ENCODE assay signal across 18 mouse cellular contexts in the genomic region with DNA sequence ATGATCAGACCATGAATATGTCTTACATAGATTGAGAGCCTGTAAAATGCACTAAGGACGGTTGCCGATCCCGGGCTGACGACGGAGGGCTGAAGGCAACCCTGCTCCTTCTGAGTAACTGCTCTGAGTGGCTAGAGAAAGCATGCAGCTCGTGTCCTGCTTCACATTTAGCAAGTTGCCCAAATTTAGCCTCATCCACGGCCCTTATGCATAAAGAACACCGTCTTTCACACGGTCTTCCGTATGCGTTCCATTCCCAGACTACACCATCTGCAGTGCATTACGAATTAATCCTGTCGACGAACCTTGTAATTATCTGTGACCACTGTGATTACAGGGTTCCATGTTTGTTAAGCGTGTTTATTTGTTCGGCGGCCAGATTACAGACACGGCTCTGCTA. TPM values are rescaled to one million over a fixed set of nuclear protein-coding genes. Genes with fewer than 3 reads are reported as not detected.
DNase-seq lines count a peak whose midpoint lies in the region; ATAC-seq lines count a peak whose summit lies in the region.
"Had no signal": no experiment of that assay in that cellular context is flagged by ENCODE, and none has a peak within 500 bp of the region (broad histone marks: within the 10 kb centered on the region; RNA-seq: fewer than 3 reads in every experiment).

No protein-coding gene starts in this region.

- H3K4me1 ChIP-seq in intestine, embryonic 15.5 days (replicated peaks), result peaks cover 8% of the 10 kb centered on the region; the same call in 1 of the 2 replicates
- peaks cover 3% of the 10 kb centered on the region; the same call in 1 of the 2 replicates for H3K4me1 ChIP-seq in intestine, embryonic 16.5 days (ENCODE audit: control insufficient read depth, insufficient read depth, low read length)
- H3K4me1 ChIP-seq in embryonic facial prominence, embryonic 13.5 days, result peaks cover 31% of the 10 kb centered on the region
- peaks cover 30% of the 10 kb centered on the region for H3K4me1 ChIP-seq in forebrain, embryonic 16.5 days (replicated peaks; ENCODE audit: control insufficient read depth, insufficient read depth, low read length)
- peaks cover 22% of the 10 kb centered on the region for H3K4me1 ChIP-seq in midbrain, embryonic 14.5 days (ENCODE audit: control insufficient read depth, insufficient read depth, low read length)
- H3K4me1 ChIP-seq in liver, embryonic 11.5 days (replicated peaks; ENCODE audit: control insufficient read depth, insufficient read depth, low read length), result no peaks in the 10 kb centered on the region

- H3K4me2 ChIP-seq in intestine, embryonic 15.5 days (replicated peaks), result no peak overlapping the region
- no peak overlapping the region for H3K4me2 ChIP-seq in intestine, embryonic 16.5 days (ENCODE audit: low read depth, low read length)
- H3K4me2 ChIP-seq in embryonic facial prominence, embryonic 13.5 days, result peak overlapping the region; percentile 75; the same call in 1 of the 2 replicates
- H3K4me2 ChIP-seq in forebrain, embryonic 16.5 days (ENCODE audit: low read length), result no peak overlapping the region
- H3K4me2 ChIP-seq in midbrain, embryonic 14.5 days (ENCODE audit: low read length), result no peak overlapping the region
- H3K4me2 ChIP-seq in liver, embryonic 11.5 days, result no peak overlapping the region

- H3K27ac ChIP-seq in intestine, embryonic 15.5 days, result 0 out of 2 replicates have a peak overlapping the region, but pooled peaks have one; percentile 6
- no peak overlapping the region for H3K27ac ChIP-seq in intestine, embryonic 16.5 days (ENCODE audit: low read length)
- peak overlapping the region; percentile 65 for H3K27ac ChIP-seq in embryonic facial prominence, embryonic 13.5 days
- H3K27ac ChIP-seq in forebrain, embryonic 16.5 days (ENCODE audit: low read length), result peak overlapping the region; percentile 84
- H3K27ac ChIP-seq in midbrain, embryonic 14.5 days (replicated peaks; ENCODE audit: low read depth, low read length), result peak overlapping the region; percentile 50; the same call in 1 of the 2 replicates
- H3K27ac ChIP-seq in liver, embryonic 11.5 days (ENCODE audit: low read depth, low read length), result no peak overlapping the region
- H3K27ac ChIP-seq: gastrocnemius, adult 2 months; liver, embryonic 14.5 days had no signal

- no peak for DNase-seq in midbrain, embryonic 14.5 days
- no peak for DNase-seq in urinary bladder, postnatal 14 days (ENCODE audit: low spot score)
- DNase-seq in thymus, postnatal 4 days, result no peak
- DNase-seq in liver, embryonic 11.5 days (ENCODE audit: low spot score), result no peak
- DNase-seq: adrenal gland, postnatal 10 days; gastrocnemius, adult 2 months; heart, postnatal 4 days; lung, postnatal 10 days; thymus, adult 2 months had no signal

- H3K36me3 ChIP-seq in intestine, embryonic 15.5 days, result no peaks in the 10 kb centered on the region
- H3K36me3 ChIP-seq in intestine, embryonic 16.5 days (ENCODE audit: control insufficient read depth, insufficient read depth, low read length), result no peaks in the 10 kb centered on the region
- H3K36me3 ChIP-seq in embryonic facial prominence, embryonic 13.5 days, result peaks cover 9% of the 10 kb centered on the region
- peaks cover 4% of the 10 kb centered on the region for H3K36me3 ChIP-seq in forebrain, embryonic 16.5 days (ENCODE audit: control insufficient read depth, insufficient read depth)
- peaks cover 10% of the 10 kb centered on the region; the same call in 1 of the 2 replicates for H3K36me3 ChIP-seq in midbrain, embryonic 14.5 days (ENCODE audit: control insufficient read depth, insufficient read depth, low read length)
- no peaks in the 10 kb centered on the region for H3K36me3 ChIP-seq in liver, embryonic 11.5 days (ENCODE audit: control insufficient read depth, insufficient read depth, low read length)

- peaks cover 24% of the 10 kb centered on the region for H3K27me3 ChIP-seq in intestine, embryonic 15.5 days (replicated peaks)
- peaks cover 24% of the 10 kb centered on the region for H3K27me3 ChIP-seq in intestine, embryonic 16.5 days (replicated peaks; ENCODE audit: control insufficient read depth, insufficient read depth, low read length)
- H3K27me3 ChIP-seq in embryonic facial prominence, embryonic 13.5 days, result peaks cover 65% of the 10 kb centered on the region
- H3K27me3 ChIP-seq in forebrain, embryonic 16.5 days (replicated peaks; ENCODE audit: control insufficient read depth, insufficient read depth, low read length), result no peaks in the 10 kb centered on the region
- H3K27me3 ChIP-seq in midbrain, embryonic 14.5 days (ENCODE audit: control insufficient read depth, insufficient read depth, low read length), result no peaks in the 10 kb centered on the region
- peaks cover 50% of the 10 kb centered on the region for H3K27me3 ChIP-seq in liver, embryonic 11.5 days (replicated peaks; ENCODE audit: control insufficient read depth, insufficient read depth, low read length)

- no peaks in the 10 kb centered on the region for H3K9me3 ChIP-seq in intestine, embryonic 15.5 days
- no peaks in the 10 kb centered on the region for H3K9me3 ChIP-seq in intestine, embryonic 16.5 days (ENCODE audit: control insufficient read depth, low read length)
- no peaks in the 10 kb centered on the region for H3K9me3 ChIP-seq in embryonic facial prominence, embryonic 13.5 days
- no peaks in the 10 kb centered on the region for H3K9me3 ChIP-seq in forebrain, embryonic 16.5 days (ENCODE audit: control insufficient read depth, low read length)
- H3K9me3 ChIP-seq in midbrain, embryonic 14.5 days (ENCODE audit: control insufficient read depth, low read length), result no peaks in the 10 kb centered on the region
- H3K9me3 ChIP-seq in liver, embryonic 11.5 days (ENCODE audit: control insufficient read depth, low read length), result no peaks in the 10 kb centered on the region

- WGBS in intestine, embryonic 15.5 days, result 77% methylated on average over 18 of the region's 18 CpGs
- WGBS in intestine, embryonic 16.5 days, result 77% methylated on average over 18 of the region's 18 CpGs
- 27% methylated on average over 18 of the region's 18 CpGs for WGBS in embryonic facial prominence, embryonic 13.5 days
- WGBS in forebrain, embryonic 16.5 days, result 63% methylated on average over 18 of the region's 18 CpGs
- 68% methylated on average over 18 of the region's 18 CpGs for WGBS in midbrain, embryonic 14.5 days
- 77% methylated on average over 18 of the region's 18 CpGs for WGBS in liver, embryonic 11.5 days

- no peak overlapping the region for H3K9ac ChIP-seq in intestine, embryonic 15.5 days
- H3K9ac ChIP-seq in intestine, embryonic 16.5 days (ENCODE audit: low read depth, low read length), result no peak overlapping the region
- H3K9ac ChIP-seq in embryonic facial prominence, embryonic 13.5 days, result peak overlapping the region; percentile 49; the same call in 1 of the 2 replicates
- no peak overlapping the region for H3K9ac ChIP-seq in forebrain, embryonic 16.5 days (replicated peaks; ENCODE audit: low read depth, low read length)
- no peak overlapping the region for H3K9ac ChIP-seq in midbrain, embryonic 14.5 days (replicated peaks; ENCODE audit: low read length)
- no peak overlapping the region for H3K9ac ChIP-seq in liver, embryonic 11.5 days (ENCODE audit: low read depth, low read length)
- H3K9ac ChIP-seq: liver, embryonic 14.5 days had no signal

- H3K4me3 ChIP-seq in intestine, embryonic 15.5 days (replicated peaks), result no peak overlapping the region
- no peak overlapping the region for H3K4me3 ChIP-seq in intestine, embryonic 16.5 days (ENCODE audit: low read length)
- no peak overlapping the region for H3K4me3 ChIP-seq in embryonic facial prominence, embryonic 13.5 days
- H3K4me3 ChIP-seq in forebrain, embryonic 16.5 days (replicated peaks; ENCODE audit: low read length), result no peak overlapping the region
- H3K4me3 ChIP-seq in midbrain, embryonic 14.5 days (replicated peaks; ENCODE audit: low read depth, low read length), result no peak overlapping the region
- H3K4me3 ChIP-seq in liver, embryonic 11.5 days (ENCODE audit: low read depth, low read length), result no peak overlapping the region
- H3K4me3 ChIP-seq: erythroblast, embryonic 14.5 days; gastrocnemius, adult 2 months had no signal

- ATAC-seq in intestine, embryonic 15.5 days, result no peak
- no peak for ATAC-seq in intestine, embryonic 16.5 days
- ATAC-seq in embryonic facial prominence, embryonic 13.5 days (ENCODE audit: insufficient number of reproducible peaks, insufficient read depth, low FRiP score, low TSS enrichment, low read depth), result no peak
- ATAC-seq in forebrain, embryonic 16.5 days, result no peak
- no peak for ATAC-seq in midbrain, embryonic 14.5 days (ENCODE audit: low FRiP score, low TSS enrichment)
- no peak for ATAC-seq in liver, embryonic 11.5 days (replicated peaks; ENCODE audit: low FRiP score)

RNA-seq across cellular contexts. Expression of a gene that starts 1.4 kb away (rescaled TPM):
- 8.5 and 10.1 TPM in 2 replicates for polyA plus RNA-seq in intestine, embryonic 15.5 days (2015; fragmentation: Nextera tagmentation; extraction: Ambion mirVana)
- 1.9 and 2.5 TPM in 2 replicates for polyA plus RNA-seq in intestine, embryonic 16.5 days (2015; fragmentation: Nextera tagmentation; extraction: Ambion mirVana)
- polyA plus RNA-seq in embryonic facial prominence, embryonic 13.5 days (2015; fragmentation: Nextera tagmentation; extraction: Ambion mirVana), result 14.5 and 14.8 TPM in 2 replicates
- polyA plus RNA-seq in forebrain, embryonic 16.5 days (2015; fragmentation: Nextera tagmentation; extraction: Ambion mirVana), result 41.1 and 43.8 TPM in 2 replicates
- polyA plus RNA-seq in midbrain, embryonic 14.5 days (2014; fragmentation: Nextera tagmentation; extraction: Ambion mirVana), result 91.5 and 103 TPM in 2 replicates
- polyA plus RNA-seq in liver, embryonic 11.5 days (2014; fragmentation: Nextera tagmentation; extraction: Ambion mirVana), result 2.6 and 3.7 TPM in 2 replicates
- polyA plus RNA-seq: erythroblast, embryonic 14.5 days had no signal

RNA-seq across cellular contexts. Expression of a gene that starts 40.2 kb away (rescaled TPM):
- 0.16 and 0.23 TPM in 2 replicates for polyA plus RNA-seq in intestine, embryonic 15.5 days (2015; fragmentation: Nextera tagmentation; extraction: Ambion mirVana)
- 0.06 and 0.22 TPM in 2 replicates for polyA plus RNA-seq in intestine, embryonic 16.5 days (2015; fragmentation: Nextera tagmentation; extraction: Ambion mirVana)
- 0.18 and 0.34 TPM in 2 replicates for polyA plus RNA-seq in embryonic facial prominence, embryonic 13.5 days (2015; fragmentation: Nextera tagmentation; extraction: Ambion mirVana)
- 0.09 and 0.17 TPM in 2 replicates for polyA plus RNA-seq in forebrain, embryonic 16.5 days (2015; fragmentation: Nextera tagmentation; extraction: Ambion mirVana)
- 0.12 and 0.26 TPM in 2 replicates for polyA plus RNA-seq in midbrain, embryonic 14.5 days (2014; fragmentation: Nextera tagmentation; extraction: Ambion mirVana)
- polyA plus RNA-seq in liver, embryonic 11.5 days (2014; fragmentation: Nextera tagmentation; extraction: Ambion mirVana), result 0.29 and 0.36 TPM in 2 replicates
- polyA plus RNA-seq: thymus, adult 2 months had no signal

RNA-seq across cellular contexts. Expression of a gene that starts 53.2 kb away (rescaled TPM):
- not detected in 2 replicates for polyA plus RNA-seq in intestine, embryonic 15.5 days (2015; fragmentation: Nextera tagmentation; extraction: Ambion mirVana)
- not detected in 2 replicates for polyA plus RNA-seq in intestine, embryonic 16.5 days (2015; fragmentation: Nextera tagmentation; extraction: Ambion mirVana)
- polyA plus RNA-seq in embryonic facial prominence, embryonic 13.5 days (2015; fragmentation: Nextera tagmentation; extraction: Ambion mirVana), result 0.08 and 0.15 TPM in 2 replicates
- 0.43 and 1.3 TPM in 2 replicates for polyA plus RNA-seq in forebrain, embryonic 16.5 days (2015; fragmentation: Nextera tagmentation; extraction: Ambion mirVana)
- 0.26 and 0.61 TPM in 2 replicates for polyA plus RNA-seq in midbrain, embryonic 14.5 days (2014; fragmentation: Nextera tagmentation; extraction: Ambion mirVana)
- not detected in 2 replicates for polyA plus RNA-seq in liver, embryonic 11.5 days (2014; fragmentation: Nextera tagmentation; extraction: Ambion mirVana)
- polyA plus RNA-seq: C2C12; erythroblast, embryonic 14.5 days; heart, embryonic 11.5 days; kidney, embryonic 14.5 days; liver, embryonic 14.5 days had no signal

RNA-seq across cellular contexts. Expression of a gene that starts 53.2 kb away (rescaled TPM):
- 38.7 and 41.8 TPM in 2 replicates for polyA plus RNA-seq in intestine, embryonic 15.5 days (2015; fragmentation: Nextera tagmentation; extraction: Ambion mirVana)
- 47.1 and 48.4 TPM in 2 replicates for polyA plus RNA-seq in intestine, embryonic 16.5 days (2015; fragmentation: Nextera tagmentation; extraction: Ambion mirVana)
- polyA plus RNA-seq in embryonic facial prominence, embryonic 13.5 days (2015; fragmentation: Nextera tagmentation; extraction: Ambion mirVana), result 42.4 and 42.9 TPM in 2 replicates
- polyA plus RNA-seq in forebrain, embryonic 16.5 days (2015; fragmentation: Nextera tagmentation; extraction: Ambion mirVana), result 30.1 and 37.6 TPM in 2 replicates
- 42.0 and 47.4 TPM in 2 replicates for polyA plus RNA-seq in midbrain, embryonic 14.5 days (2014; fragmentation: Nextera tagmentation; extraction: Ambion mirVana)
- 25.5 and 32.2 TPM in 2 replicates for polyA plus RNA-seq in liver, embryonic 11.5 days (2014; fragmentation: Nextera tagmentation; extraction: Ambion mirVana)

RNA-seq across cellular contexts. Expression of a gene that starts 53.2 kb away (rescaled TPM):
- polyA plus RNA-seq in intestine, embryonic 15.5 days (2015; fragmentation: Nextera tagmentation; extraction: Ambion mirVana), result 32.2 and 35.4 TPM in 2 replicates
- polyA plus RNA-seq in intestine, embryonic 16.5 days (2015; fragmentation: Nextera tagmentation; extraction: Ambion mirVana), result 28.5 and 30.4 TPM in 2 replicates
- polyA plus RNA-seq in embryonic facial prominence, embryonic 13.5 days (2015; fragmentation: Nextera tagmentation; extraction: Ambion mirVana), result 42.1 and 54.9 TPM in 2 replicates
- polyA plus RNA-seq in forebrain, embryonic 16.5 days (2015; fragmentation: Nextera tagmentation; extraction: Ambion mirVana), result 52.6 and 62.5 TPM in 2 replicates
- 52.4 and 68.6 TPM in 2 replicates for polyA plus RNA-seq in midbrain, embryonic 14.5 days (2014; fragmentation: Nextera tagmentation; extraction: Ambion mirVana)
- 35.3 and 36.5 TPM in 2 replicates for polyA plus RNA-seq in liver, embryonic 11.5 days (2014; fragmentation: Nextera tagmentation; extraction: Ambion mirVana)

Comparison
In these comparisons a context has a peak if more than half of its experiments do, and no peak if none do; other contexts are left out.
1. H3K27ac ChIP-seq: peak in intestine, embryonic 15.5 days (single experiment), embryonic facial prominence, embryonic 13.5 days (single experiment), forebrain, embryonic 16.5 days (single experiment) and midbrain, embryonic 14.5 days (single experiment); none in intestine, embryonic 16.5 days (single experiment) and liver, embryonic 11.5 days (single experiment).